Mouse (Mus musculus): ENCODE data around the gene Olfr1166. TPM values are rescaled to one million over a fixed set of nuclear protein-coding genes. Genes with fewer than 3 reads are reported as not detected.

Gene Olfr1166
- polyA plus RNA-seq (2012; rRNA removed): not detected in 2 replicates

GRCm38 (mm10) chr2:88128172-88128571, at the start of gene Olfr1166:
TSS of gene Olfr1166 (minus strand) at chr2:88128272.

GRCm38 (mm10) chr2:88155093-88155492, 27.0 kb upstream of the Olfr1166 start, which contains the start of gene Olfr1167:
TSS of gene Olfr1167 (minus strand) at chr2:88155193.

GRCm38 (mm10) chr2:88093866-88094265, 34.2 kb downstream of the Olfr1166 start, which contains the start of gene Olfr1164:
TSS of gene Olfr1164 (minus strand) at chr2:88093966.

Other genes starting within 250 kb of the Olfr1166 start
- gene Olfr1153, start 233.3 kb downstream of the Olfr1166 start, polyA plus RNA-seq (2012; rRNA removed): not detected in 2 replicates
- gene Olfr1154, start 223.1 kb downstream of the Olfr1166 start, polyA plus RNA-seq (2012; rRNA removed): not detected in 2 replicates
- gene Olfr1155, start 183.1 kb downstream of the Olfr1166 start, polyA plus RNA-seq (2012; rRNA removed): not detected in 2 replicates
- gene Olfr1156, start 175.2 kb downstream of the Olfr1166 start, polyA plus RNA-seq (2012; rRNA removed): not detected in 2 replicates
- gene Olfr1157, start 160.0 kb downstream of the Olfr1166 start, polyA plus RNA-seq (2012; rRNA removed): not detected in 2 replicates
- not detected in 2 replicates for gene Olfr74, start 153.6 kb downstream of the Olfr1166 start, polyA plus RNA-seq (2012; rRNA removed)
- not detected in 2 replicates for gene Olfr1158, start 138.2 kb downstream of the Olfr1166 start, polyA plus RNA-seq (2012; rRNA removed)
- gene Olfr1160, start 120.0 kb downstream of the Olfr1166 start, polyA plus RNA-seq (2012; rRNA removed): not detected in 2 replicates
- not detected in 2 replicates for gene Olfr1161, start 105.5 kb downstream of the Olfr1166 start, polyA plus RNA-seq (2012; rRNA removed)
- gene Olfr73, start 90.6 kb downstream of the Olfr1166 start, polyA plus RNA-seq (2012; rRNA removed): not detected in 2 replicates
- not detected in 2 replicates for gene Olfr1162, start 77.1 kb downstream of the Olfr1166 start, polyA plus RNA-seq (2012; rRNA removed)
- gene Olfr1163, start 56.4 kb downstream of the Olfr1166 start, polyA plus RNA-seq (2012; rRNA removed): not detected in 2 replicates
- not detected in 2 replicates for gene Olfr1164, start 34.3 kb downstream of the Olfr1166 start, polyA plus RNA-seq (2012; rRNA removed)
- gene Olfr1167, start 26.9 kb upstream of the Olfr1166 start, polyA plus RNA-seq (2012; rRNA removed): not detected in 2 replicates
- not detected in 2 replicates for gene Olfr1168, start 53.6 kb upstream of the Olfr1166 start, polyA plus RNA-seq (2012; rRNA removed)
- gene Olfr1170, start 100.1 kb upstream of the Olfr1166 start, polyA plus RNA-seq (2012; rRNA removed): not detected in 2 replicates
- not detected in 2 replicates for gene Olfr1173, start 151.6 kb upstream of the Olfr1166 start, polyA plus RNA-seq (2012; rRNA removed)
- not detected in 2 replicates for gene Olfr1174-ps, start 186.9 kb upstream of the Olfr1166 start, polyA plus RNA-seq (2012; rRNA removed)
- not detected in 2 replicates for gene Olfr1175-ps, start 198.9 kb upstream of the Olfr1166 start, polyA plus RNA-seq (2012; rRNA removed)
- gene Olfr1176, start 208.4 kb upstream of the Olfr1166 start, polyA plus RNA-seq (2012; rRNA removed): not detected in 2 replicates
- gene Olfr1177-ps, start 218.2 kb upstream of the Olfr1166 start, polyA plus RNA-seq (2012; rRNA removed): not detected in 2 replicates